Mouse (Mus musculus) forebrain, embryonic 16.5 days (tissue): ENCODE data around the gene Trem2. TPM values are rescaled to one million over a fixed set of nuclear protein-coding genes. Genes with fewer than 3 reads are reported as not detected.

Experiments
- ATAC-seq: fragments of 200-750 bp; cut with Nextera tagmentation; 2 replicates; pipeline ENCODE4 v1.8.0; 2017; ENCODE audit warnings: mild to moderate bottlenecking, moderate library complexity
- H3K27ac ChIP-seq: fragments of 300-500 bp; sonication (generic); 2 replicates; pipeline ENCODE4 v1.5.1; 2014; ENCODE audit warnings: low read length, control low read depth
- H3K27me3 ChIP-seq: fragments of 300-500 bp; sonication (generic); replicated peaks from 2 replicates; pipeline ENCODE4 v1.6.1; 2014; ENCODE audit warnings: low read length; ENCODE audit not compliant: control insufficient read depth, insufficient read depth
- H3K36me3 ChIP-seq: fragments of 300-500 bp; sonication (generic); 2 replicates; pipeline ENCODE4 v1.6.1; 2014; ENCODE audit not compliant: control insufficient read depth, insufficient read depth
- H3K4me1 ChIP-seq: fragments of 300-500 bp; sonication (generic); replicated peaks from 2 replicates; pipeline ENCODE4 v1.6.1; 2014; ENCODE audit warnings: low read length; ENCODE audit not compliant: control insufficient read depth, insufficient read depth
- H3K4me2 ChIP-seq: fragments of 300-500 bp; sonication (generic); 2 replicates; pipeline ENCODE4 v1.6.1; 2014; ENCODE audit warnings: mild to moderate bottlenecking, low read length, control low read depth
- H3K4me3 ChIP-seq: fragments of 300-500 bp; sonication (generic); replicated peaks from 2 replicates; pipeline ENCODE4 v1.5.1; 2014; ENCODE audit warnings: mild to moderate bottlenecking, low read length, control low read depth
- H3K9ac ChIP-seq: fragments of 300-500 bp; sonication (generic); replicated peaks from 2 replicates; pipeline ENCODE4 v1.6.1; 2014; ENCODE audit warnings: low read depth, low read length, control low read depth
- H3K9me3 ChIP-seq: fragments of 300-500 bp; sonication (generic); 2 replicates; pipeline ENCODE4 v1.6.1; 2016; ENCODE audit warnings: low read length; ENCODE audit not compliant: control insufficient read depth
- WGBS: fragments of 180-500 bp; shearing (Covaris S2); extraction: QIAGEN DNeasy Blood & Tissue Kit; methylation state at CpG from one replicate; pipeline ENCODE4 v1.1.7; 2014; 5-methylcytosine and 5-hydroxymethylcytosine counted together
- polyA plus RNA-seq: library from polyadenylated mRNA; unstranded; fragments of >200 nt; fragmentation: Nextera tagmentation; extraction: Ambion mirVana; gene quantifications from 2 replicates; pipeline ENCODE4 v1.2.1, GENCODE M21; 2015

Trem2 gene
- polyA plus RNA-seq, 1 experiment from 2014 or later, result 2.9 TPM

DNA sequence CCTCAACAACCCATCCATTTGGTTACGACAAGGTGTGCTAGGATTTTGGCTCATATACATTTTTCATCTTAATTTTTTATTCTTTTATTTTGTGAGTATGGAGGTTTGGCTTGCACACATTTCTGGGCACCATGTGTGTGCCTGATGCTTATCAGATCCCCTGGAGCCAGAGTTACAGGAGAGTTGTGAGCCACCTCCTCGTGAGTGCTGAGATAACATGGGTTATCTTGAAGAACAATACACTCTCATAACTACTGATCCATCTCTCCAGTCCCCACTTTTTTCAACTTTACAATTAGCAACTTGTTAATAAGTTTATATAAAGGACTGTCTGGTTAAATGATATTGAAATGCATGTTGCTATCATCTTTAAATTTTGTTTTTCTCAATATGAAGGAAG, 24.9 kb upstream of the Trem2 start:
- H3K36me3 ChIP-seq, result no peaks in the 10 kb centered on the region
- H3K4me1 ChIP-seq, result no peaks in the 10 kb centered on the region
- ATAC-seq, result no peak
- no peaks in the 10 kb centered on the region for H3K27me3 ChIP-seq
- no peak overlapping the region for H3K9ac ChIP-seq
- no peak overlapping the region for H3K4me3 ChIP-seq
- WGBS, result 89% methylated on average over 2 of the region's 2 CpGs
- no peak overlapping the region for H3K27ac ChIP-seq
- no peaks in the 10 kb centered on the region for H3K9me3 ChIP-seq
- no peak overlapping the region for H3K4me2 ChIP-seq

- Histone ChIP-seq H3K36me3 (no peaks in the 10 kb centered on the region), H3K27me3 (no peaks in the 10 kb centered on the region), H3K4me3 (no peak overlapping the region), H3K27ac (no peak overlapping the region), H3K4me2 (no peak overlapping the region), H3K9ac (no peak overlapping the region), H3K9me3 (no peaks in the 10 kb centered on the region), H3K4me1 (no peaks in the 10 kb centered on the region)
- ATAC-seq, result no peak
- WGBS, result 67% methylated on average over 3 of the region's 3 CpGs
These were observed 23.0 kb upstream of the Trem2 start for GRCm38 (mm10) chr17:48323236-48323635.

DNA sequence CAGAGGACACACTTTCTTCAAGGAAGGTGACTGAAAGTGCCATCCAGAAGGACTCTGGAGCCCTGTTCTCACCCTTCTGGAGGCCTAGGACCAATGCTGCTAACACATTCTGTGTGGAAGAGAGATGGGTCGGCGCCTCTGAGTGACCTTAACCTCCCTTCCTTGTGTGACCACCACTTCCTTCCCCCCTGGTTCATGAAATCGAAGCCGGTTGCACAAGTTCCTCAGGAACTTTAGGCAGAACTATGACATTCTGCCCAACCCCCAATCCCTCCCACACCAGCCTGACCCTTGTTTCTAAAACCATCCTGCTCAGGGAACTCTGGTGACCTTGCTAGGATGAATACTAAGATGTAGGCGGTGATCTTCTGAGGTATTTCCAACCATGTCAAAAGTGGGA, 21.9 kb upstream of the Trem2 start:
- Histone ChIP-seq H3K4me1 (no peaks in the 10 kb centered on the region), H3K4me2 (no peak overlapping the region), H3K36me3 (no peaks in the 10 kb centered on the region), H3K4me3 (no peak overlapping the region), H3K9me3 (no peaks in the 10 kb centered on the region), H3K27me3 (no peaks in the 10 kb centered on the region), H3K9ac (no peak overlapping the region), H3K27ac (no peak overlapping the region)
- 97% methylated on average over 5 of the region's 5 CpGs for WGBS
- no peak for ATAC-seq

DNA sequence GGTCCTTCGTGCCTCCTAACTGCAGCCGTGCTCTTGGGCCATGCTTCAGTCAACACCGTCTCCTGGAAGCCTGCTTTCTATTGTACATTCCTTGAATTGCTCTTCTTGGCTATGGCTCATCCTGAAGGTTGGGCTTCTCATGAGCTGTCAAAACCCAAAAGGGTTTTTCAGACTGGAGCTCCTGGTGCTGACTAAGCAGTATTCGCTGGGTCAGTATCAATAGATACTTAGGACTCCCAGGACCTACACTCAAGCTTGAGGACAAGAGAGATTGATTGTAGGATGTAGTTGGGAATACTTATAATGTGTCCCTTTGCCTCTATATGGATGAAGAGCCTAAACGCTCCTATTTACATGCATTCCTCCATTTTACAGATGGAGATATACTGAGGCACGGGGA, 21.1 kb upstream of the Trem2 start:
- Histone ChIP-seq H3K4me3 (no peak overlapping the region), H3K27ac (no peak overlapping the region), H3K9ac (no peak overlapping the region), H3K27me3 (no peaks in the 10 kb centered on the region), H3K36me3 (no peaks in the 10 kb centered on the region), H3K9me3 (no peaks in the 10 kb centered on the region), H3K4me2 (no peak overlapping the region), H3K4me1 (no peaks in the 10 kb centered on the region)
- 95% methylated on average over 6 of the region's 6 CpGs for WGBS
- no peak for ATAC-seq

DNA sequence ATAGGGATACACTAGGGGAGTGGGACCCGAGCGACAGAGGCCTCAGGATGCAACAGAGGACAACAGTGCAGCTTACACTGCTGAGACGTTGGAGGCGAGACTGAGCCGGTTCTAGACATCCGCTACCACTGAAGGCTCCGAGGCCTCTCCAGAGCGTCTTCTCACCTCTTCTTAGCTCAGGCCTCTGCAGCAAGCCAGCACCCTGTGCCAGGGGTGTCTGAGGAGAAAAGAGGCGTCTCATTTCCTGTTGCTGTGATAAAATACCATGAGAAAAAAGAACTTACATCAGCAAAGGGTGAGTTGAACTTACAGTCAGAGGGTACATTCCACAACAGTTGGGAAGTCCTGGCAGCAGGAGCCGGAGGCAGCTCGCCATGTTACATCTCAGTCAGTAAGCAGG, 20.6 kb upstream of the Trem2 start:
- no peaks in the 10 kb centered on the region for H3K9me3 ChIP-seq
- no peaks in the 10 kb centered on the region for H3K36me3 ChIP-seq
- no peak for ATAC-seq
- no peaks in the 10 kb centered on the region for H3K27me3 ChIP-seq
- H3K4me1 ChIP-seq, result no peaks in the 10 kb centered on the region
- H3K27ac ChIP-seq, result no peak overlapping the region
- H3K9ac ChIP-seq, result no peak overlapping the region
- WGBS, result 91% methylated on average over 11 of the region's 11 CpGs
- H3K4me3 ChIP-seq, result no peak overlapping the region
- H3K4me2 ChIP-seq, result no peak overlapping the region

- no peak overlapping the region for H3K27ac ChIP-seq
- no peak overlapping the region for H3K4me3 ChIP-seq
- no peaks in the 10 kb centered on the region for H3K36me3 ChIP-seq
- no peak overlapping the region for H3K4me2 ChIP-seq
- no peaks in the 10 kb centered on the region for H3K9me3 ChIP-seq
- H3K9ac ChIP-seq, result no peak overlapping the region
- no peaks in the 10 kb centered on the region for H3K4me1 ChIP-seq
- 75% methylated on average over 4 of the region's 4 CpGs for WGBS
- no peaks in the 10 kb centered on the region for H3K27me3 ChIP-seq
- no peak for ATAC-seq
These were observed 19.5 kb upstream of the Trem2 start for GRCm38 (mm10) chr17:48326656-48327055.

DNA sequence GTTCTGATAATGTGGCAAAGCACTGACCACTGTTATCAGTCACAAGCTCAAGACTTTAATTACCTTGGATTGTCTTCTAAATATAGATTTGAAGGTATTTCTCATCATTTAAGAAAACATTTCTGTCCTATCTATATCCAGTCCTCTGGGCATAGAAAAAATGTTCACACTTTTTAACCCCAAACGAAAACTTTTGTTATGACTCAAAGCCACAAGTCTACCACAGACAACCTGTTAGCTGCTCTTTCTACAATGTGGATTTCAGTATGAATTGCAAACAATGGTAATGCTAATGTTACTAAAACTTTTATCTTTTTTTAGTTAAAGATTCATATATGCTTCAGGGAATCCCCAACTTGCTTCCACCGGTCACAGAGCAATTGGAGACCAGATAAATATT, 13.7 kb upstream of the Trem2 start:
- H3K27ac ChIP-seq, result no peak overlapping the region
- H3K4me3 ChIP-seq, result no peak overlapping the region
- no peaks in the 10 kb centered on the region for H3K9me3 ChIP-seq
- H3K36me3 ChIP-seq, result no peaks in the 10 kb centered on the region
- H3K4me1 ChIP-seq, result no peaks in the 10 kb centered on the region
- ATAC-seq, result no peak
- H3K4me2 ChIP-seq, result no peak overlapping the region
- 92% methylated on average over 2 of the region's 2 CpGs for WGBS
- no peaks in the 10 kb centered on the region for H3K27me3 ChIP-seq
- no peak overlapping the region for H3K9ac ChIP-seq

- 86% methylated on average over 4 of the region's 4 CpGs for WGBS
- H3K4me2 ChIP-seq, result no peak overlapping the region
- H3K9me3 ChIP-seq, result no peaks in the 10 kb centered on the region
- H3K9ac ChIP-seq, result no peak overlapping the region
- H3K36me3 ChIP-seq, result no peaks in the 10 kb centered on the region
- H3K27me3 ChIP-seq, result no peaks in the 10 kb centered on the region
- no peaks in the 10 kb centered on the region for H3K4me1 ChIP-seq
- no peak overlapping the region for H3K4me3 ChIP-seq
- no peak overlapping the region for H3K27ac ChIP-seq
- ATAC-seq, result no peak
These were observed 12.0 kb upstream of the Trem2 start for GRCm38 (mm10) chr17:48334186-48334585.

DNA sequence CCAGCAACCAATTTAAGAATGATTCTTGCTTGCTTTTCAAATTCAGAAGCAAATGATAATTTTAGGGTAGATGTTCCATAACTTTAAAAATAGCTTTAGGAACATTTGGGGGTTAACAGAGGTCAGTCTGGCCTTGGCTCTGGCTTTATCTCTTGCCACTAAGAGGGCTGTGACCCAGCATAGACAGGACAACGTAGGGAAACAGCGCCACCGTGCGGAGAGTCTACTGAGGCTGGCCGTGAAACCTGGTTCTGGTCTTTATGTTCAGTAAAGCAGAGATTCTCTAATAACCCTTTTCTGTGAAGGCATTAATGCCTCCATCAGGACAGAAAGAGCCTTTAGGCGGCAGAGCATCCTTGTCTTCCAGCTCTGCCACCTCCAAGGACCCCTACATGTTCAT, 9.3 kb upstream of the Trem2 start:
- ATAC-seq, result no peak
- H3K4me3 ChIP-seq, result no peak overlapping the region
- H3K27me3 ChIP-seq, result no peaks in the 10 kb centered on the region
- no peaks in the 10 kb centered on the region for H3K4me1 ChIP-seq
- no peak overlapping the region for H3K4me2 ChIP-seq
- WGBS, result 2% methylated on average over 6 of the region's 6 CpGs
- H3K9ac ChIP-seq, result no peak overlapping the region
- H3K9me3 ChIP-seq, result no peaks in the 10 kb centered on the region
- no peaks in the 10 kb centered on the region for H3K36me3 ChIP-seq
- no peak overlapping the region for H3K27ac ChIP-seq

DNA sequence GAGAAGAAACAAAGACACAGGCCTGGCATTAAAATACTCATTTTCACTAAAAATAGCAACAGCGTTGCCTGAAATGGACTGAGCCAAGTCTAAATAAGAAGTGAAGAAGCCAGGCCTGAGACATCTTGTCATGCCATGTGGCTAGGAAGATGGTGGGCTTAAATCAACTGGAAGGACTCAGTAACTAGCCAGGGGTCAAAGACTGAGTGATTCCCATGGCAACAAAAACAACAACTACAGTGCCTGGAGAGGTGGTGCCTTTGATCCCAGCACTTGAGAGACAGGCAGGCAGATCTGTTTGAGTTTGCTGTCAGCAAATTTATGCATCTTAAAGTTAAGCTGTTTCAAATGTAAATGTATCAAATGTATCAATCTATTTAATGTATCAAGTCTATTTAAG, 5.9 kb upstream of the Trem2 start:
- Histone ChIP-seq H3K36me3 (no peaks in the 10 kb centered on the region), H3K4me3 (no peak overlapping the region), H3K27me3 (no peaks in the 10 kb centered on the region), H3K9me3 (no peaks in the 10 kb centered on the region), H3K27ac (no peak overlapping the region), H3K9ac (no peak overlapping the region), H3K4me2 (no peak overlapping the region), H3K4me1 (no peaks in the 10 kb centered on the region)
- WGBS, result 61% methylated on average over 1 of the region's 1 CpGs
- ATAC-seq, result no peak
